Mouse (Mus musculus) embryonic fibroblast, embryonic 13.5 days (primary cell): ENCODE data around the gene Shroom3.

Experiments used
- CTCF ChIP-seq: IDR thresholded peaks from 2 replicates; pipeline ENCODE4 v1.5.1; 2011; ENCODE audit warnings: mild to moderate bottlenecking, control low read depth, low read length, moderate library complexity, borderline replicate concordance; ENCODE audit not compliant: insufficient read depth
- POLR2A ChIP-seq: IDR thresholded peaks from 2 replicates; pipeline ENCODE4 v1.6.1; 2011; ENCODE audit warnings: low read depth, mild to moderate bottlenecking, control low read depth, low read length, moderate library complexity

DNA sequence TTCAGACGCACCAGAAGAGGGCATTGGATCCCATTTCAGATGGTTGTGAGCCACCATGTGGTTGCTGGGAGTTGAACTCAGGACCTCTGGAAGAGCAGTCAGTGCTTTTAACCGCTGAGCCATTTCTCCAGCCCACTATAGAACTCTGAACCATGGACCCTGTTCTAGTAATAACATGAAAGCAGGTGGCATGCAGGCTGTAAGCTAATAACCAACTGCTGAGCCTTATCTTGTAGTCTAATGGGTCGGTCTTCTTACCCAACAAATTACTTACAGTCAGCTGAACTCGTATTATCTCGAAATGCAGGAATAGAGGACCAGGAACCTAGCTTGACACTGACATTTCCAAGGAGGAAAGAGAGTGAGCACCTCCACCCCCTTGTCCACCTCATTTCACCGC, 311.1 kb downstream of the Shroom3 start:
- TF ChIP-seq POLR2A (no peak), CTCF (no peak)
